Mouse (Mus musculus): ENCODE data around the gene Micu2. TPM values are rescaled to one million over a fixed set of nuclear protein-coding genes. Genes with fewer than 3 reads are reported as not detected.

The Micu2 gene
- polyA plus RNA-seq, 2 experiments, result 42.7 to 67.1 TPM

DNA sequence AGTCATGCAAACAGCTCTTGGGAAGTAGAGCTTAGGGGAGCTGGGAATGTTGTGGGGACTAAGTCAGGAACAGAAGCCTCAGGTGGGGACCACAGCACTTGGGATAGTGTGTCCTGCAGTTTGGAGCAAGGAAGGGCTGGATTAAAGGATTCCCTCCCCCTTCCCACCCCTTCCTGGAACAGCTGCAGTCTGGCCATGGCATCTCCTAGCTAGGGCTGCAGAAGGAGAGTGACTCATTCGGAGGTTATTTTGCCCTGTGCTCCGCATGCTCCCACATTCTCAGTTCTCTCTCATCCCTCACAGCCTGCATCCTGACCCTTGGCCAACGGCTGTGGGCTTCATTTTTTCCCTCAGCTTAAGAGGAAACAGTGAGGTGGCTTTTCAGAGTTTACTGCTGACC lies 18.9 kb downstream of the Micu2 start:
- H3K9me3 ChIP-seq (ENCODE audit: control insufficient read depth, low read length), result no peaks in the 10 kb centered on the region
- no peak overlapping the region for H3K4me2 ChIP-seq (replicated peaks; ENCODE audit: low read depth, low read length, severe bottlenecking)
- 13% methylated on average over 3 of the region's 3 CpGs for WGBS
- H3K4me3 ChIP-seq (replicated peaks; ENCODE audit: low read length), result no peak overlapping the region
- H3K9ac ChIP-seq (ENCODE audit: low read depth, low read length, severe bottlenecking), result no peak overlapping the region
- H3K36me3 ChIP-seq (ENCODE audit: control insufficient read depth, insufficient read depth, low read length), result no peaks in the 10 kb centered on the region
- DNase-seq (ENCODE audit: low spot score) (peak; percentile 39), ATAC-seq (ENCODE audit: low FRiP score, low read depth) (peak; percentile 17; the same call in 1 of the 2 replicates)
- no peaks in the 10 kb centered on the region for H3K27me3 ChIP-seq (ENCODE audit: control insufficient read depth, insufficient read depth, low read length)
- peaks cover 37% of the 10 kb centered on the region for H3K4me1 ChIP-seq (ENCODE audit: control insufficient read depth, insufficient read depth, low read length)
- H3K27ac ChIP-seq (replicated peaks; ENCODE audit: low read depth, low read length), result no peak overlapping the region
- no peak for TF ChIP-seq POLR2A (IDR thresholded peaks at IDR 0.05; ENCODE audit: borderline replicate concordance, extremely low read depth, insufficient read depth, insufficient read length)

DNA sequence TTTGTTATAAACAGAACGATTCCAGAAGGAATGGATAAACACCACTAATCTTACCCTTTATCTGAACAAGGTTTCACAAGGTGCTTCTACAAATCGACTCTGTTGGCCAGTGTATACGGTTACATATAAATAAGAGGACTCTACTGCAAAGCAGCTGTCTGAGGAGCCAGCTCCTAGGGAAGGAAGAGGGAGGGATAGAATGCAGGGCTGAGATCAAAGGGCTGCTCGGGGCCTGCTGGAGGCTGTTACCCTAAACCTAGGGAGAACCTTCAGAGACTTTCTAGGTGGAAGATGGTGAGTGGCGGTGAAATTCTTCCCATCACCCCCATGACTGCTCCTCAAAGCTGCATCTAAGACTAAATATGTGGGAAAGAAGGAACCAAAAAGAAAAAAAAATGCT lies 20.9 kb downstream of the Micu2 start:
- DNase-seq (ENCODE audit: low spot score) (no peak), ATAC-seq (ENCODE audit: low FRiP score, low read depth) (peak; percentile 45; the same call in 1 of the 2 replicates)
- Histone ChIP-seq H3K9ac (ENCODE audit: low read depth, low read length, severe bottlenecking) (no peak overlapping the region), H3K9me3 (ENCODE audit: control insufficient read depth, low read length) (no peaks in the 10 kb centered on the region), H3K27ac (replicated peaks; ENCODE audit: low read depth, low read length) (no peak overlapping the region), H3K4me1 (ENCODE audit: control insufficient read depth, insufficient read depth, low read length) (peaks cover 37% of the 10 kb centered on the region), H3K4me3 (replicated peaks; ENCODE audit: low read length) (no peak overlapping the region), H3K4me2 (replicated peaks; ENCODE audit: low read depth, low read length, severe bottlenecking) (no peak overlapping the region), H3K36me3 (ENCODE audit: control insufficient read depth, insufficient read depth, low read length) (no peaks in the 10 kb centered on the region), H3K27me3 (ENCODE audit: control insufficient read depth, insufficient read depth, low read length) (no peaks in the 10 kb centered on the region)
- 8% methylated on average over 5 of the region's 5 CpGs for WGBS
- no peak for TF ChIP-seq POLR2A (IDR thresholded peaks at IDR 0.05; ENCODE audit: borderline replicate concordance, extremely low read depth, insufficient read depth, insufficient read length)

DNA sequence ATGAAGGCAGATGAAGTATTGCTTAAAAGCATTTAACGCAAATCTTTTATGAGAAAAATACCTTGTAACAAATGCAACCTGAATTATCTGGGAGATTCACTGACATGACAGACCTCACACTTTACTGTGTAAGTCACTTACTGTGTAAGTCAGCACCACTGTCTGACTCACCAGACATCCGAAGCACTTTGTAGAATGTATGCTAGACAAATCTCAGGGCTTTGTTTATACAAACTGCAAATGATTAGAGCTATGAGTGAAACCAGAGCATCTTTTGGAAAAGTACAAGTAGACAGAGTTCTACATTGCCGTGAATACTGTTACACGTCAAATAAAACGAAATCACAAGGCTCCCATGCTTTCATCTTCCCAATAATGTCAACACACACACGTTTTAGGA lies 23.4 kb downstream of the Micu2 start:
- Histone ChIP-seq H3K27ac (replicated peaks; ENCODE audit: low read depth, low read length) (no peak overlapping the region), H3K9ac (ENCODE audit: low read depth, low read length, severe bottlenecking) (no peak overlapping the region), H3K4me3 (replicated peaks; ENCODE audit: low read length) (no peak overlapping the region), H3K27me3 (ENCODE audit: control insufficient read depth, insufficient read depth, low read length) (no peaks in the 10 kb centered on the region), H3K4me2 (replicated peaks; ENCODE audit: low read depth, low read length, severe bottlenecking) (no peak overlapping the region), H3K36me3 (ENCODE audit: control insufficient read depth, insufficient read depth, low read length) (no peaks in the 10 kb centered on the region), H3K9me3 (ENCODE audit: control insufficient read depth, low read length) (no peaks in the 10 kb centered on the region), H3K4me1 (ENCODE audit: control insufficient read depth, insufficient read depth, low read length) (peaks cover 20% of the 10 kb centered on the region)
- TF ChIP-seq POLR2A (IDR thresholded peaks at IDR 0.05; ENCODE audit: borderline replicate concordance, extremely low read depth, insufficient read depth, insufficient read length), result no peak
- ATAC-seq (ENCODE audit: low FRiP score, low read depth), result no peak
- no peak for DNase-seq (ENCODE audit: low spot score)
- WGBS, result 41% methylated on average over 6 of the region's 6 CpGs

DNA sequence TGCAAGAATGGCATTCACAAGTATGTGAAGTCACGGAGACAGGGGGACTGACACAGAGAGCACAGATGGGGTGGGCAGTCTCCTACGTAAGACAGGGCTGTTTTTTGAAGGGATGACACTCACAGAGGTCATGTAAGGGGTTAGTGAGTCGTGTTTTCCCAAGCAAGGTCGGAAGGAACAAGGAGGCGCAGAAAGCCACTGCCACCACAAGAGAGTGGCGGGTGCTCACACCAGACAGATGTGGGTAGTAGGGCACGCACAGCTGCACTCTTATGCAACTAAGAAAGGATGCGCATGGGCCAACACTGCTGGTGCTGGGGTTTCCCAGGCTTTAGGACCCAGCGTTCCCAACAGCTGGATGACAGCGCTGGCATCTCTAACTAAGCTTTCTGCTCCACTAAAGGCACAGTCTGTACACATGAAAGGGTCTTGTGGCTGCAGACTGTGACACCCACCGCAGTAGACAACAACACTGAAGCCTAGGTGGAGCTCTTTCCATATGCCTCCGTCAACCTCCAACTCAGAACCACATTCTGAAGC lies 27.0 kb downstream of the Micu2 start:
- Histone ChIP-seq H3K27ac (replicated peaks; ENCODE audit: low read depth, low read length) (no peak overlapping the region), H3K9me3 (ENCODE audit: control insufficient read depth, low read length) (no peaks in the 10 kb centered on the region), H3K9ac (ENCODE audit: low read depth, low read length, severe bottlenecking) (no peak overlapping the region), H3K4me3 (replicated peaks; ENCODE audit: low read length) (no peak overlapping the region), H3K4me1 (ENCODE audit: control insufficient read depth, insufficient read depth, low read length) (peaks cover 6% of the 10 kb centered on the region; the same call in 1 of the 2 replicates), H3K4me2 (replicated peaks; ENCODE audit: low read depth, low read length, severe bottlenecking) (no peak overlapping the region), H3K36me3 (ENCODE audit: control insufficient read depth, insufficient read depth, low read length) (peaks cover 13% of the 10 kb centered on the region; the same call in 1 of the 2 replicates), H3K27me3 (ENCODE audit: control insufficient read depth, insufficient read depth, low read length) (no peaks in the 10 kb centered on the region)
- no peak for ATAC-seq (ENCODE audit: low FRiP score, low read depth)
- no peak for DNase-seq (ENCODE audit: low spot score)
- no peak for TF ChIP-seq POLR2A (IDR thresholded peaks at IDR 0.05; ENCODE audit: borderline replicate concordance, extremely low read depth, insufficient read depth, insufficient read length)
- WGBS, result 71% methylated on average over 12 of the region's 12 CpGs

DNA sequence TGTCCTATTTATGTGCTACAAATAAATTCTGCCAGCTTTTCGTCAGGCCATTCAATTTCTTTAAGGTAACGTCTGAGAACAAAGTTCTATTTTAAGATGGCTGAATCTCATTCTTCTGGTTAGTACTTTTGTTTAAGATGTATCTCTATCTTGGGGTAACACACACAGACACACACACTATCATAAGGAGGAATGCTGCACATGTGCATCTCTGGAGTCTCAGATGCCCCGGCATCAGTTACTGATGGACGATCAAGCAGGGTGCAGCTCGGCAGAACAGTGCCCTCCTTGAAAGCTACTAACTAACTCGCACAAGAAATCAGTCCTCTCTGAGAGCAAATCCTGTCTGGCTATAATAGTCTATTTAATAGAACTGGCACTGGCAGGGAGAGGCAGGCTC lies 30.2 kb downstream of the Micu2 start:
- no peak overlapping the region for H3K4me2 ChIP-seq (replicated peaks; ENCODE audit: low read depth, low read length, severe bottlenecking)
- 50% methylated on average over 6 of the region's 6 CpGs for WGBS
- ATAC-seq (ENCODE audit: low FRiP score, low read depth) (no peak), DNase-seq (ENCODE audit: low spot score) (no peak)
- H3K9me3 ChIP-seq (ENCODE audit: control insufficient read depth, low read length), result no peaks in the 10 kb centered on the region
- no peak overlapping the region for H3K9ac ChIP-seq (ENCODE audit: low read depth, low read length, severe bottlenecking)
- no peaks in the 10 kb centered on the region for H3K27me3 ChIP-seq (ENCODE audit: control insufficient read depth, insufficient read depth, low read length)
- no peaks in the 10 kb centered on the region for H3K4me1 ChIP-seq (ENCODE audit: control insufficient read depth, insufficient read depth, low read length)
- peaks cover 13% of the 10 kb centered on the region; the same call in 1 of the 2 replicates for H3K36me3 ChIP-seq (ENCODE audit: control insufficient read depth, insufficient read depth, low read length)
- no peak overlapping the region for H3K27ac ChIP-seq (replicated peaks; ENCODE audit: low read depth, low read length)
- H3K4me3 ChIP-seq (replicated peaks; ENCODE audit: low read length), result no peak overlapping the region
- TF ChIP-seq POLR2A (IDR thresholded peaks at IDR 0.05; ENCODE audit: borderline replicate concordance, extremely low read depth, insufficient read depth, insufficient read length), result no peak
